Mouse (Mus musculus) brain, embryonic 14.5 days (tissue): ENCODE results near the gene Fstl4.

Experiments
- CTCF ChIP-seq: fragments of 200-500 bp; IDR thresholded peaks from 2 replicates; pipeline ENCODE4 v1.5.1; 2012; ENCODE audit warnings: inconsistent platforms, mild to moderate bottlenecking, moderate library complexity, borderline replicate concordance; ENCODE audit not compliant: insufficient read depth, insufficient read length; ENCODE audit errors: extremely low read depth
- POLR2A ChIP-seq: fragments of 200-500 bp; IDR thresholded peaks from 2 replicates; pipeline ENCODE4 v1.6.1; 2012; ENCODE audit warnings: mild to moderate bottlenecking, inconsistent platforms, borderline replicate concordance; ENCODE audit not compliant: poor library complexity, insufficient read depth, insufficient read length, severe bottlenecking; ENCODE audit errors: extremely low read depth

DNA sequence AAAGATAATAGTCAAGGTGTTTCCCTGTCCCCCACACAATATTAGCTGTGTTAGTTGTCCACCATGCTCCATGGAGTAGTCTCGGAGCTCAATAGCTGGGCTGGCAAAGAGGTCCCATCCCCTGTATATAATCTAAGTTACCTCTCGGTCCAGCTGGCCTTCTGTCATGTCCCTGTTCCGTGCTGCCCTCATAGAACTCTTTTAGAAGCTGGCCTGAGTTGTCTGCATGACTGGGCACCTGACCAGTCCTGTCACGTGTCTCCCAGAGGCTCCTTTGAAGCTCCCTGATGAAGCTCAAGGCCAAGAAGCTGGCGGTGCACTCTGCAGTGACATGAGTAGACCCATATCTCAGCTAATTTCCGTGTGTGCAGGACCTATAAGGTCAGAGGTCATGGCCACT, 316.9 kb downstream of the Fstl4 start:
- TF ChIP-seq POLR2A (no peak), CTCF (no peak)
